Mouse (Mus musculus): ENCODE results near the gene Vmn1r82.

Vmn1r82 gene

GRCm38 (mm10) chr7:12300130-12300529 is at the start of gene Vmn1r82:
TSS of gene Vmn1r82 (plus strand) at chr7:12300430.
- in situ Hi-C loops (cut with MboI) = no loop called here

- in situ Hi-C loops (cut with MboI) = no loop called here
These were observed 32.1 kb upstream of the Vmn1r82 start, which contains the start of gene Vmn1r81 for GRCm38 (mm10) chr7:12268169-12268568. TSS of gene Vmn1r81 (minus strand) at chr7:12268269.

DNA sequence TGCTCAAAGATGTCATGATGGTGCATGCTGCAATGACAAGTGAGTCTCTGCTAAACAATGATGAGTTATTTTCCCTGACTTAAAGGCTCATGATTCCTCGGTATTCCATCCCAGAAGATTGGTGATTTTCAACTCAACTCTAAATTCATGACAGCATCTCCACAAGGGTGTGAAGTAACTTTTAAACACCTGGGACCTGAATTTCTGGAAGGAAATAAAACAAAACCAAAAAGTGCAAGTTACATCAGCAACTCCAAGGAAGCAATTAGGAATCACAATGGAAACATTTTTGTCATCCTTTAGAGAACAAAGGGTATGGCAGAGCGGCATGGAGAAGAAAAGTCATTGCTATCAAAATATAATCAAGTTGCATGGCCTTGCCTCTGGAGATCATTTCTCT is 29.2 kb downstream of the Vmn1r82 start, which contains the start of gene Vmn1r83:
Vmn1r83 (minus strand) TSS at position 101 of the 400 bp plus-strand sequence.
- in situ Hi-C loops (cut with MboI) = no loop called here

Measured in mature B cell (primary cell).